Mouse (Mus musculus): ENCODE results near the gene Clnk. TPM values are rescaled to one million over a fixed set of nuclear protein-coding genes. Genes with fewer than 3 reads are reported as not detected.

Clnk gene
- total and polyA plus RNA-seq, 2 experiments from 2014 or later = 0.08 to 0.38 TPM

DNA sequence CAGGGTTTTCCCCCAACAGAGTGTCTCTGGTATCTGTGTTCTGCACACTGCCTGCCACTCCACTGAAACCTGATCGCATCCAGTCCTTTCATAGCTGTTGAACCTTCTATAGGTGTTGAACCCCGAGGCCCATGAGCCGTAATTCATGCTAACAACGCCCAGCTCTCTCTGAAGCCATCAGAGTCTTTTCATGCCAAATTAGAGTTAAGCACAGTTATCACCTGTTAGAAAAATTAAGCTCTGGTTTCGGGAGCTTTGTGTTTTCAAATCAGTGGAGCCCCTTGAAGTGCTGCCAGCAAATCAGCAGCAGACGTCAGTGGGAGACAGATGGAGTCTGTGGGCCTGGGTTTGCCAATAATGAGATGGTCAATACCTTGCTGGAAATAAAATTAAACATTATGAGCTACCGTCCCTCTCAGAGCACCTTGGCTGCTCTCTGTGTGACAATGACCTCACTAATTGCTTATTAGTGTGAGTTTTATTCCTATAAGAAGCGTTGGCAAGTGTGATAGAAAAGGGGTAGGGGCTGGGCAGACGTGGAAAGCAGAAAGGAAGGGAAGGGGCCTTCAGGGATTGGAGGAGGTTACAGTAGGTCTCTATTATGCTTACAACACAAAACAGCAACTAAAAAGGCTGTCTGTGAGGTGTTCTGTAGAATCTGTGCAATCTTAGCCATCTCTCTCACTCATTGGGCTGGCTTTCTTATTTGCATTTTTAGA, 63.1 kb downstream of the Clnk start:
- Histone ChIP-seq H3K9ac (no peak overlapping the region), H3K4me3 (ENCODE audit: low read depth, low read length) (no peak overlapping the region), H3K27ac (ENCODE audit: low read depth, low read length) (no peak overlapping the region), H3K4me2 (ENCODE audit: low read depth) (no peak overlapping the region), H3K36me3 (ENCODE audit: insufficient read depth) (no peaks in the 10 kb centered on the region), H3K4me1 (ENCODE audit: insufficient read depth) (0 out of 2 replicates have a peak, but pooled peaks cover 12% of the 10 kb centered on the region), H3K9me3 (ENCODE audit: low read length) (no peaks in the 10 kb centered on the region), H3K27me3 (ENCODE audit: insufficient read depth, low read length) (no peaks in the 10 kb centered on the region)
- TF ChIP-seq CTCF (IDR thresholded peaks at IDR 0.05; ENCODE audit: low read depth) = no peak
- DNase-seq = peak; percentile 46
- ATAC-seq = no peak
- 21% methylated on average over 9 of the region's 9 CpGs for WGBS

DNA sequence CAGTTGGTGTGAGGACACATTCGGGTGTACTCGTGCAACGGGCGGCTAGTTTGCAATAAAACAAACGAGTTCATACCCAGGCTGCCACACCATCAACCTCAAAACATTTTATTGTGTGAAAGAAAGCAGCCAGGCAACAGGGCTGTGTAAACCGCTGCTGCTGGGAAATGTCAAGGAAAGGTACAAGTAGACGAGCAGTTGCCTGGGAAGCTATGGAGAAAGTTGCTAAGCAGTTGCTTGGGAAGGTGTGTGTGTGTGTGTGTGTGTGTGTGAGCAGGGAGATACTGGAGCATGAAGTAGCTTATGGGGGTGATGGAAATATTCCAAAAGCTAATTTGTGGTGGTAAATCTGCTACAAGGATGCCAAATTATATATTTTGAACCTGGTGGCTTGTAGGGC, 63.7 kb downstream of the Clnk start:
- TF ChIP-seq CTCF (IDR thresholded peaks at IDR 0.05; ENCODE audit: low read depth) = no peak
- Histone ChIP-seq H3K4me3 (ENCODE audit: low read depth, low read length) (no peak overlapping the region), H3K36me3 (ENCODE audit: insufficient read depth) (no peaks in the 10 kb centered on the region), H3K4me1 (ENCODE audit: insufficient read depth) (0 out of 2 replicates have a peak, but pooled peaks cover 12% of the 10 kb centered on the region), H3K9me3 (ENCODE audit: low read length) (no peaks in the 10 kb centered on the region), H3K4me2 (ENCODE audit: low read depth) (peak overlapping the region; percentile 30; the same call in 1 of the 2 replicates), H3K27ac (ENCODE audit: low read depth, low read length) (no peak overlapping the region), H3K9ac (no peak overlapping the region), H3K27me3 (ENCODE audit: insufficient read depth, low read length) (no peaks in the 10 kb centered on the region)
- DNase-seq = peak; percentile 53
- 32% methylated on average over 7 of the region's 7 CpGs for WGBS
- peak; percentile 53 for ATAC-seq

- Histone ChIP-seq H3K4me1 (ENCODE audit: insufficient read depth) (0 out of 2 replicates have a peak, but pooled peaks cover 12% of the 10 kb centered on the region), H3K27ac (ENCODE audit: low read depth, low read length) (no peak overlapping the region), H3K27me3 (ENCODE audit: insufficient read depth, low read length) (no peaks in the 10 kb centered on the region), H3K4me2 (ENCODE audit: low read depth) (peak overlapping the region; percentile 30; the same call in 1 of the 2 replicates), H3K9me3 (ENCODE audit: low read length) (no peaks in the 10 kb centered on the region), H3K36me3 (ENCODE audit: insufficient read depth) (no peaks in the 10 kb centered on the region), H3K9ac (no peak overlapping the region), H3K4me3 (ENCODE audit: low read depth, low read length) (no peak overlapping the region)
- peak; percentile 20 for DNase-seq
- TF ChIP-seq CTCF (IDR thresholded peaks at IDR 0.05; ENCODE audit: low read depth) = no peak
- WGBS = 23% methylated on average over 7 of the region's 7 CpGs
- no peak for ATAC-seq
These were observed 64.2 kb downstream of the Clnk start for GRCm38 (mm10) chr5:38812386-38812785.

DNA sequence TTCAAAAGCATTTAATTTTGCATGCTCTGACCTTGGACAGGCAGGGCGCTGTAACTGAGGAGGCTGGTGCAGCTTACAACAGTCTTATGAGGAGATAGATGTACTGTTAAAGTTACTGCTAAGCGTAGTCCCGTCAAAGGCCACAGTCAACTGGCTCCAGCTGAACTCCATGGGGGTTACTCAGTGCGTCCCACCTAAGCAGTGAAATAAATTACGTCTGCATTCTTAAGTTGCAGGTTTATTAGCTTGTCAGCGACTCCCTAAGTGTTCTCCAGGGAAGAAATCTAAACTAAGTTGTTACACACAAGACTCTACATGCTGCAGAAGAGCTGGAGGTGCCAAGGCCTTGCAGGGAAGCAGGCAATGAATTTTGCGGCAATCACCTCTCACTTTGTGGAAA, 77.7 kb downstream of the Clnk start:
- no peaks in the 10 kb centered on the region for H3K27me3 ChIP-seq (ENCODE audit: insufficient read depth, low read length)
- 90% methylated on average over 7 of the region's 7 CpGs for WGBS
- H3K4me2 ChIP-seq (ENCODE audit: low read depth) = no peak overlapping the region
- no peak for TF ChIP-seq CTCF (IDR thresholded peaks at IDR 0.05; ENCODE audit: low read depth)
- H3K4me3 ChIP-seq (ENCODE audit: low read depth, low read length) = no peak overlapping the region
- no peak for ATAC-seq
- H3K9ac ChIP-seq = no peak overlapping the region
- H3K27ac ChIP-seq (ENCODE audit: low read depth, low read length) = no peak overlapping the region
- H3K9me3 ChIP-seq (ENCODE audit: low read length) = no peaks in the 10 kb centered on the region
- peaks cover 5% of the 10 kb centered on the region; the same call in 1 of the 2 replicates for H3K4me1 ChIP-seq (ENCODE audit: insufficient read depth)
- no peak for DNase-seq
- H3K36me3 ChIP-seq (ENCODE audit: insufficient read depth) = no peaks in the 10 kb centered on the region

DNA sequence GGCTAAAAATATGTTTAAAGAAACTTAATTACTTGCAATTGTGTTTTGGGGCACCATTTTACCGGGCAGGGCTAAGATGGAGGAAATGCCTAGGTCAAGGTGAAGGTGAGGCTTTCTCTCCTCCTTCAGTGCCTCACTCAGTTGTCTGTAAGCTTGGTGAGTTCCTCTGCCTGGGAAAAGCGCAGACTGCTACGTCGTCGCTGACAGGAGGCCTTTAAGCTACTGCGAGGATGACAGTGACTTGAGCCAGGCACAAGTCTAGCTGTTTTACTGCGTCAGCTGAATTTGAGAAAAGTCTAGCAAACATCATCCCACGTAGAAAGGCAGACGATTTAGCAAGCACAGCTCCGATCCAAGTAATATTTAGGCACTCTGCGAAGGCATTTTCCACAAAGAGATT, 81.5 kb downstream of the Clnk start:
- DNase-seq = peak; percentile 25
- H3K4me2 ChIP-seq (ENCODE audit: low read depth) = no peak overlapping the region
- 29% methylated on average over 11 of the region's 11 CpGs for WGBS
- no peak overlapping the region for H3K9ac ChIP-seq
- H3K4me1 ChIP-seq (ENCODE audit: insufficient read depth) = peaks cover 5% of the 10 kb centered on the region; the same call in 1 of the 2 replicates
- H3K36me3 ChIP-seq (ENCODE audit: insufficient read depth) = no peaks in the 10 kb centered on the region
- H3K4me3 ChIP-seq (ENCODE audit: low read depth, low read length) = no peak overlapping the region
- TF ChIP-seq CTCF (IDR thresholded peaks at IDR 0.05; ENCODE audit: low read depth) = no peak
- no peaks in the 10 kb centered on the region for H3K9me3 ChIP-seq (ENCODE audit: low read length)
- H3K27ac ChIP-seq (ENCODE audit: low read depth, low read length) = no peak overlapping the region
- H3K27me3 ChIP-seq (ENCODE audit: insufficient read depth, low read length) = no peaks in the 10 kb centered on the region
- peak; percentile 61; the same call in 1 of the 2 replicates for ATAC-seq

GRCm38 (mm10) chr5:38791116-38791515, 85.5 kb downstream of the Clnk start:
- Histone ChIP-seq H3K36me3 (ENCODE audit: insufficient read depth) (no peaks in the 10 kb centered on the region), H3K27me3 (ENCODE audit: insufficient read depth, low read length) (no peaks in the 10 kb centered on the region), H3K27ac (ENCODE audit: low read depth, low read length) (no peak overlapping the region), H3K9ac (no peak overlapping the region), H3K4me1 (ENCODE audit: insufficient read depth) (peaks cover 5% of the 10 kb centered on the region), H3K4me3 (ENCODE audit: low read depth, low read length) (no peak overlapping the region), H3K4me2 (ENCODE audit: low read depth) (no peak overlapping the region), H3K9me3 (ENCODE audit: low read length) (no peaks in the 10 kb centered on the region)
- no peak for ATAC-seq
- no peak for DNase-seq
- TF ChIP-seq CTCF (IDR thresholded peaks at IDR 0.05; ENCODE audit: low read depth) = no peak
- 72% methylated on average over 2 of the region's 2 CpGs for WGBS

- Histone ChIP-seq H3K4me2 (ENCODE audit: low read depth) (no peak overlapping the region), H3K36me3 (ENCODE audit: insufficient read depth) (no peaks in the 10 kb centered on the region), H3K4me1 (ENCODE audit: insufficient read depth) (no peaks in the 10 kb centered on the region; the same call in 1 of the 2 replicates), H3K4me3 (ENCODE audit: low read depth, low read length) (no peak overlapping the region), H3K27ac (ENCODE audit: low read depth, low read length) (no peak overlapping the region), H3K9ac (no peak overlapping the region), H3K27me3 (ENCODE audit: insufficient read depth, low read length) (no peaks in the 10 kb centered on the region), H3K9me3 (ENCODE audit: low read length) (no peaks in the 10 kb centered on the region)
- WGBS = 95% methylated on average over 5 of the region's 5 CpGs
- DNase-seq (no peak), ATAC-seq (no peak)
- no peak for TF ChIP-seq CTCF (IDR thresholded peaks at IDR 0.05; ENCODE audit: low read depth)
These were observed 87.8 kb downstream of the Clnk start for GRCm38 (mm10) chr5:38788820-38789219.

Data from forebrain, postnatal 0 days (tissue).